In the genomic region with DNA sequence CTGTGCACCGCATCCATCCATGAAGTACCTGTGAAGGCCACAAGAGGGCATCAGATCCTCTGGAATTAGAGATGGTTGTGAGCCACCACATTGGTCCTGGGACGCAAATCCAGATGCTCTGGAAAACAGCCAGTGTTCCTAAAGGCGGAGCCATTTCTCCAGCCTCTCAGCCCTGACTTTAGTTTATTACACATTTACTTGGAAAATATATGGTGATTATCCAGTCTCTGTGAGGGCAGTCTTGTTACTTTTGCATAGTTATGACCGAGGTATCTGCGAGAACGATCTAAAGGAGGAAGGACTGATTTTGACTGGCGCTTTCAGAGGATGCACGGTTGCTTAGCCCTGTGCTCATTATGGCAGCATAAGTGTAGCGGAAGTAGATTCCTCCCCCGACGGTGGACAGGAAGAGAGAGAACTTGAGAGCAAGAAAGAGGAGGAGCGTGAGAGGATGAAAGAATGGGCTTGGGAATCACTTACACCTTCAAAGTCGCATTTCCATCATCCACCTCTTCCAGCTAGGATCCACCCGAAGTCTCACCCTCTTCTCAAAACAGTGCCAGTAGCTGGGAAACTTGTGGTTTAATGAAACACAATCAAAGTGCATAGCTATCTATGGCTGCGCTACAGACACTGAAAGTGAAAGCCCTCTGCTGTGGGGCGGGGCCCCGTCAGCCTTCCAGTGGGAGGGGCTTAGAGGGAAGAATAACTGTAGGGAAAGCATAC, we compare ENCODE assay signal across 8 mouse cellular contexts. TPM values are rescaled to one million over a fixed set of nuclear protein-coding genes. Genes with fewer than 3 reads are reported as not detected.
DNase-seq lines count a peak whose midpoint lies in the region; ATAC-seq lines count a peak whose summit lies in the region.

No protein-coding gene starts in this region.

- H3K4me1 ChIP-seq in hindbrain, embryonic 15.5 days (replicated peaks): no peaks in the 10 kb centered on the region

- peak overlapping the region; percentile 36 for H3K4me3 ChIP-seq in hindbrain, embryonic 15.5 days

- no peaks in the 10 kb centered on the region for H3K27me3 ChIP-seq in hindbrain, embryonic 15.5 days

- WGBS in hindbrain, embryonic 15.5 days: 13% methylated on average over 17 of the region's 17 CpGs

- no peaks in the 10 kb centered on the region for H3K36me3 ChIP-seq in hindbrain, embryonic 15.5 days

- H3K9ac ChIP-seq in hindbrain, embryonic 15.5 days: no peak overlapping the region

- ATAC-seq in hindbrain, embryonic 15.5 days (ENCODE audit: low FRiP score, low read depth): peak; percentile 96

- peak; percentile 86 for DNase-seq in T-cell, adult 2 months (ENCODE audit: low spot score)
- DNase-seq in cerebellum, postnatal 14 days: peak; percentile 84 to 86
- DNase-seq in frontal cortex, postnatal 25 days (ENCODE audit: low spot score in 2 of 2): peak; percentile 74 to 75
- DNase-seq in left cerebral cortex, adult 11 months (ENCODE audit: low spot score): peak; percentile 80
- peak; percentile 67 to 82 for DNase-seq in lung, postnatal 4 days
- peak; percentile 68 for DNase-seq in retina, postnatal 7 days (ENCODE audit: low read depth, low spot score)
- peak; percentile 68 to 80 for DNase-seq in urinary bladder, postnatal 36 days (ENCODE audit: low spot score in 2 of 2)

- H3K27ac ChIP-seq in hindbrain, embryonic 15.5 days (replicated peaks): peak overlapping the region; percentile 77

- H3K4me2 ChIP-seq in hindbrain, embryonic 15.5 days: peak overlapping the region; percentile 59

- no peaks in the 10 kb centered on the region for H3K9me3 ChIP-seq in hindbrain, embryonic 15.5 days

RNA-seq across cellular contexts. Expression of gene Usp18, which starts 26.5 kb away (rescaled TPM):
- 1.8 and 2.9 TPM in 2 replicates for polyA plus RNA-seq in hindbrain, embryonic 15.5 days (2015; fragmentation: Nextera tagmentation; extraction: Ambion mirVana)

RNA-seq across cellular contexts. Expression of gene Slc6a13, which starts 27.8 kb away (rescaled TPM):
- polyA plus RNA-seq in hindbrain, embryonic 15.5 days (2015; fragmentation: Nextera tagmentation; extraction: Ambion mirVana): 49.1 and 62.6 TPM in 2 replicates

Comparison
In these comparisons a context has a peak if more than half of its experiments do, and no peak if none do; other contexts are left out.
1. Peak in every context shown above with its lines: DNase-seq, ATAC-seq, H3K4me3 ChIP-seq and H3K27ac ChIP-seq.